Mouse (Mus musculus) bone marrow macrophage, adult 2 months (primary cell): ENCODE data around the gene Itga4. TPM values are rescaled to one million over a fixed set of nuclear protein-coding genes. Genes with fewer than 3 reads are reported as not detected.

ENCODE experiments used
- H3K27ac ChIP-seq: 2 replicates; pipeline ENCODE4 v1.5.1; 2012; ENCODE audit warnings: low read depth, low read length; ENCODE audit not compliant: insufficient read depth
- H3K4me1 ChIP-seq: 2 replicates; pipeline ENCODE4 v1.6.1; 2012; ENCODE audit warnings: low read length; ENCODE audit not compliant: control insufficient read depth, insufficient read depth
- H3K4me3 ChIP-seq: 2 replicates; pipeline ENCODE4 v1.5.1; 2012; ENCODE audit warnings: mild to moderate bottlenecking, low read length, moderate library complexity; ENCODE audit not compliant: insufficient read depth
- CTCF ChIP-seq: IDR thresholded peaks from 2 replicates; pipeline ENCODE4 v1.5.1; 2012; ENCODE audit warnings: low read depth, mild to moderate bottlenecking, low read length, moderate library complexity
- POLR2A ChIP-seq: IDR thresholded peaks from 2 replicates; pipeline ENCODE4 v1.6.1; 2012; ENCODE audit warnings: mild to moderate bottlenecking, low read depth, low read length, borderline replicate concordance
- polyA plus RNA-seq: library from polyadenylated mRNA; stranded (reverse); fragments of >200 nt; gene quantifications from 2 replicates; pipeline ENCODE4 v1.2.4, GENCODE M21; 2012; ENCODE audit not compliant: missing spikeins, insufficient read depth, insufficient read length

The Itga4 gene
- polyA plus RNA-seq, 1 experiment: 61.8 TPM

- Histone ChIP-seq H3K4me3 (no peak overlapping the region), H3K27ac (no peak overlapping the region)
- TF ChIP-seq CTCF: no peak
- no peak for TF ChIP-seq POLR2A
Measured at GRCm38 (mm10) chr2:79378346-79379086, 123.3 kb downstream of the Itga4 start.

DNA sequence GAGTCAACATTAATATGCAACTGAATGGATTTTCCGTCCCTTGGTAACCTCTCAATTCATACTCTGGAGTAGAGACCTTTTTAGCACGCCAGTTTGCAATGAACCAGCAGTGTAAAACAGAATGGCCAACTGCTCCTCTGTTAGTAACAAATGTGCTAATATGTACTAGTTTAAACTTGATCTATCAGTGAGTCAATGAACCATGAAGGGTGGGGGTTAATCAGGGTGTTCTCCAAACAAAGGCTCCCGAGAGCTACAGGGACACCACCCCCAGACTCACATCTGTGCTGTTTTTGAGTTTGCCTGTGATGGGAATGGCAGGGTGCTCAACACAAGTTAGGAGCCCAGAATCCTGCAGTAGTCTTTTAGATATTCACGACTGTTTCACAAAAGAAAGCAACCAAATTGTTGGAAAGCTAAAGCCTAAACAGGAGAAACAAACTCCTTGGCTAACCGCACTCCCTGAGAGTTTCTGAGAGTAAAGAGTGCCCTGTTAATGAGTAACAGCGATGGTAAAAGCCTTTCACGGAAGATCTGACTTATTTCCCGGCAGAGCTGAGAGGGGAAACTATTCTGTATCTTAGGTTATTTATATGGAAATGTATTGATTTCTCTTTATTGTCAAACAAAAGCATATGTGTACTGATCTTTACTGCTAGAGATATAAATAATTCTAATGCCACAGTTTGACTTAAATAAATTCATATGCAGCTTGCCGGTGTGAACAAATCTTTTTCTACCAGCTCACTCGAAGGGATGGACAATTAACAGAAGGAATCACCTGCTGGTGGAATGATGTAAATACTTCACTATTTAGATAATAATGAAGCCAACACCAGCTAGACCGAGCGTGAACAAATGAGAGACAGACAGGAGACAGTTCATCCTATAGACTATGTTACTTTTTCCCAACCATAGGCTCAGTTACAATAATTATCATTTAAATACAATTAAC lies 124.1 kb downstream of the Itga4 start:
- no peaks in the 10 kb centered on the region for H3K4me1 ChIP-seq
- no peak overlapping the region for H3K27ac ChIP-seq
- TF ChIP-seq POLR2A: no peak
- no peak for TF ChIP-seq CTCF
- no peak overlapping the region for H3K4me3 ChIP-seq

More at GRCm38 (mm10) chr2:79378346-79379086, 123.3 kb downstream of the Itga4 start:
- no peaks in the 10 kb centered on the region for H3K4me1 ChIP-seq

Other genes starting within 250 kb of the Itga4 start
- not detected in 2 replicates for gene Neurod1, start 201.3 kb downstream of the Itga4 start, polyA plus RNA-seq
- gene Cerkl, start 201.4 kb downstream of the Itga4 start, polyA plus RNA-seq: 4.5 and 5.2 TPM in 2 replicates